Mouse (Mus musculus) heart, postnatal 36 days (tissue): ENCODE data around the gene Ccna1. TPM values are rescaled to one million over a fixed set of nuclear protein-coding genes. Genes with fewer than 3 reads are reported as not detected.

Experiments
- total RNA-seq, 2 experiments: library from RNA; stranded (reverse); gene quantifications; 2 replicates each; pipeline ENCODE4 v1.2.3; 2021

Ccna1 gene
- total RNA-seq, 2 experiments from 2014 or later: not detected

Other genes starting within 250 kb of the Ccna1 start
- gene Rfxap, start 247.7 kb downstream of the Ccna1 start, total RNA-seq: 10 to 100 TPM; 19.1 to 23.2 TPM
- under 1 TPM; 0.14 to 0.17 TPM for gene Sertm1, start 139.6 kb downstream of the Ccna1 start, total RNA-seq
- gene Spg20, start 56.6 kb upstream of the Ccna1 start, total RNA-seq: 10 to 100 TPM; 40.3 to 40.9 TPM
- not detected for gene Ccdc169, start 81.8 kb upstream of the Ccna1 start, total RNA-seq
- not detected for gene Sohlh2, start 126.5 kb upstream of the Ccna1 start, total RNA-seq
- gene Dclk1, start 186.9 kb upstream of the Ccna1 start, total RNA-seq: 1 to 10 TPM; 2.5 to 5.9 TPM